ENCODE assay signal across 9 mouse cellular contexts in the genomic region with DNA sequence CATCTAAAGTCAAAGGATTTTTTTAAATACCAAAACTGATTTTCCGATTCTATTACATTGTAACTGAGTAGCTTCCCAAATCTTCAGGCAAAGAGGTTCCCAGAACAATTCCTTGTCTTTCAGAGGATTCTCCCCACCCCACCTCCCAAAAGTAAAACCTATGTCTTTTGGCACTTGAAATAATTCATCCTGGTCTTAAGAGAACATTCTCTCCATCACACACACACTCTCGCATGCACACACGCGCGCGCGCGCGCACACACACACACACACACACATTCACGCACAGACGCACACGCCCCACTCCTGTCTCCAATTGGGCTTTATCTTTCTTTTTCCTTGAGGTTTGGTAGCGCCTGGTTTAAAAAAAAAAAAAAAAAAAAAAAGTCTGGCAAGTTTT. TPM values are rescaled to one million over a fixed set of nuclear protein-coding genes. Genes with fewer than 3 reads are reported as not detected.
DNase-seq lines count a peak whose midpoint lies in the region; ATAC-seq and TF ChIP-seq lines count a peak whose summit lies in the region.
"Had no signal": no experiment of that assay in that cellular context is flagged by ENCODE, and none has a peak within 500 bp of the region (broad histone marks: within the 10 kb centered on the region; RNA-seq: fewer than 3 reads in every experiment).

No protein-coding gene starts in this region.

- H3K4me1 ChIP-seq in lung, postnatal 0 days (ENCODE audit: insufficient read depth, low read depth, low read length) = no peaks in the 10 kb centered on the region
- no peaks in the 10 kb centered on the region for H3K4me1 ChIP-seq in lung, adult 2 months (ENCODE audit: control insufficient read depth, insufficient read depth, low read length)
- peaks cover 27% of the 10 kb centered on the region for H3K4me1 ChIP-seq in limb, embryonic 15.5 days
- H3K4me1 ChIP-seq in stomach, embryonic 16.5 days (ENCODE audit: control insufficient read depth, insufficient read depth, low read length) = no peaks in the 10 kb centered on the region
- H3K4me1 ChIP-seq in liver, postnatal 0 days (ENCODE audit: insufficient read depth) = 0 out of 2 replicates have a peak, but pooled peaks cover 2% of the 10 kb centered on the region

- TF ChIP-seq EP300 in lung, postnatal 0 days (IDR thresholded peaks at IDR 0.05) = no peak
- TF ChIP-seq EP300 in liver, postnatal 0 days (IDR thresholded peaks at IDR 0.05; ENCODE audit: low read depth) = no peak

- no peak for ATAC-seq in cerebellum, adult (ENCODE audit: insufficient number of reproducible peaks, low FRiP score, low TSS enrichment)
- ATAC-seq in lung, postnatal 0 days = no peak
- ATAC-seq in limb, embryonic 15.5 days (ENCODE audit: insufficient number of reproducible peaks, low FRiP score, low TSS enrichment, low read depth) = no peak
- no peak for ATAC-seq in stomach, embryonic 16.5 days (ENCODE audit: insufficient read depth, low FRiP score)
- ATAC-seq in liver, postnatal 0 days = no peak

- peaks cover 22% of the 10 kb centered on the region for H3K27me3 ChIP-seq in lung, postnatal 0 days (replicated peaks; ENCODE audit: insufficient read depth, low read length)
- peaks cover 58% of the 10 kb centered on the region for H3K27me3 ChIP-seq in limb, embryonic 15.5 days
- peaks cover 44% of the 10 kb centered on the region for H3K27me3 ChIP-seq in stomach, embryonic 16.5 days (ENCODE audit: control insufficient read depth, insufficient read depth, low read length)
- H3K27me3 ChIP-seq in liver, postnatal 0 days (ENCODE audit: insufficient read depth, low read length) = peaks cover 59% of the 10 kb centered on the region

- peak; percentile 6 to 11 for DNase-seq in cerebellum, postnatal 10 days
- no peak for DNase-seq in lung, postnatal 0 days (ENCODE audit: low spot score)
- DNase-seq in lung, adult 2 months = no peak
- DNase-seq in liver, postnatal 0 days = no peak
- no peak for DNase-seq in right cerebral cortex, adult 2 months (ENCODE audit: low spot score in 2 of 2)

- H3K4me3 ChIP-seq in lung, postnatal 0 days (ENCODE audit: low read depth, low read length) = peak overlapping the region; percentile 32; the same call in 1 of the 2 replicates
- no peak overlapping the region for H3K4me3 ChIP-seq in lung, adult 2 months (replicated peaks; ENCODE audit: extremely low read depth, low read depth, low read length)
- peak overlapping the region; percentile 43 for H3K4me3 ChIP-seq in limb, embryonic 15.5 days
- H3K4me3 ChIP-seq in stomach, embryonic 16.5 days (replicated peaks; ENCODE audit: low read length) = peak overlapping the region; percentile 44
- no peak overlapping the region for H3K4me3 ChIP-seq in liver, postnatal 0 days (ENCODE audit: low read depth, low read length)

- H3K36me3 ChIP-seq in lung, postnatal 0 days (ENCODE audit: insufficient read depth, low read length) = no peaks in the 10 kb centered on the region
- no peaks in the 10 kb centered on the region for H3K36me3 ChIP-seq in limb, embryonic 15.5 days
- no peaks in the 10 kb centered on the region for H3K36me3 ChIP-seq in stomach, embryonic 16.5 days (ENCODE audit: control insufficient read depth, insufficient read depth, low read length)
- no peaks in the 10 kb centered on the region for H3K36me3 ChIP-seq in liver, postnatal 0 days (replicated peaks; ENCODE audit: insufficient read depth, low read length)

- H3K9ac ChIP-seq in lung, postnatal 0 days (replicated peaks; ENCODE audit: low read depth) = no peak overlapping the region
- no peak overlapping the region for H3K9ac ChIP-seq in limb, embryonic 15.5 days
- H3K9ac ChIP-seq in stomach, embryonic 16.5 days (ENCODE audit: low read length) = no peak overlapping the region; the same call in 1 of the 2 replicates
- no peak overlapping the region for H3K9ac ChIP-seq in liver, postnatal 0 days (replicated peaks)

- no peak for TF ChIP-seq POLR2A in lung, adult 2 months (IDR thresholded peaks at IDR 0.05; ENCODE audit: borderline replicate concordance, extremely low read depth, low read depth, low read length)

- WGBS in lung, postnatal 0 days = 6% methylated on average over 13 of the region's 13 CpGs
- 9% methylated on average over 13 of the region's 13 CpGs for WGBS in lung, adult 2 months
- WGBS in limb, embryonic 15.5 days = 1% methylated on average over 13 of the region's 13 CpGs
- WGBS in stomach, embryonic 16.5 days = 3% methylated on average over 13 of the region's 13 CpGs
- WGBS in liver, postnatal 0 days (ENCODE audit: insufficient replicate concordance) = 4% methylated on average over 13 of the region's 13 CpGs

- no peaks in the 10 kb centered on the region for H3K9me3 ChIP-seq in lung, postnatal 0 days (ENCODE audit: low read length)
- H3K9me3 ChIP-seq in limb, embryonic 15.5 days = no peaks in the 10 kb centered on the region
- H3K9me3 ChIP-seq in stomach, embryonic 16.5 days (replicated peaks; ENCODE audit: control insufficient read depth, low read length) = no peaks in the 10 kb centered on the region
- no peaks in the 10 kb centered on the region for H3K9me3 ChIP-seq in liver, postnatal 0 days (ENCODE audit: low read length)

- no peak for TF ChIP-seq CTCF in lung, postnatal 0 days (IDR thresholded peaks at IDR 0.05)
- no peak for TF ChIP-seq CTCF in lung, adult 2 months (IDR thresholded peaks at IDR 0.05; ENCODE audit: insufficient read depth, low read length)
- TF ChIP-seq CTCF in liver, postnatal 0 days (IDR thresholded peaks at IDR 0.05; ENCODE audit: low read depth) = no peak

- H3K27ac ChIP-seq in lung, postnatal 0 days (ENCODE audit: low read length) = no peak overlapping the region
- peak overlapping the region; percentile 1; the same call in 1 of the 2 replicates for H3K27ac ChIP-seq in limb, embryonic 15.5 days
- H3K27ac ChIP-seq in stomach, embryonic 16.5 days (ENCODE audit: low read length) = peak overlapping the region; percentile 67
- H3K27ac ChIP-seq in liver, postnatal 0 days (ENCODE audit: low read depth) = no peak overlapping the region

- H3K4me2 ChIP-seq in lung, postnatal 0 days (replicated peaks; ENCODE audit: low read depth, low read length) = peak overlapping the region; percentile 52; the same call in 1 of the 2 replicates
- peak overlapping the region; percentile 62 for H3K4me2 ChIP-seq in limb, embryonic 15.5 days
- H3K4me2 ChIP-seq in stomach, embryonic 16.5 days (ENCODE audit: low read depth, low read length) = peak overlapping the region; percentile 58
- H3K4me2 ChIP-seq in liver, postnatal 0 days (ENCODE audit: low read depth, low read length) = no peak overlapping the region

RNA-seq across cellular contexts. Expression of a gene that starts 2.7 kb away (rescaled TPM):
- polyA plus RNA-seq in lung, postnatal 0 days (2015; fragmentation: Nextera tagmentation; extraction: Ambion mirVana) = 0.64 and 0.76 TPM in 2 replicates
- 0.77 and 0.94 TPM in 2 replicates for polyA plus RNA-seq in lung, adult 2 months (2012; rRNA removed)
- 5.3 and 7.1 TPM in 2 replicates for polyA plus RNA-seq in limb, embryonic 15.5 days (2015; fragmentation: Nextera tagmentation; extraction: Ambion mirVana)
- polyA plus RNA-seq in stomach, embryonic 16.5 days (2015; fragmentation: Nextera tagmentation; extraction: Ambion mirVana) = 5.9 and 6.6 TPM in 2 replicates
- polyA plus RNA-seq in liver, postnatal 0 days (2015; fragmentation: Nextera tagmentation; extraction: Ambion mirVana) = 0.12 TPM in 1 of 2 replicates, not detected in the other
- polyA plus RNA-seq: liver, adult 2 months had no signal

RNA-seq across cellular contexts. Expression of a gene that starts 54.8 kb away (rescaled TPM):
- polyA plus RNA-seq in lung, postnatal 0 days (2015; fragmentation: Nextera tagmentation; extraction: Ambion mirVana) = 0.25 and 0.30 TPM in 2 replicates
- polyA plus RNA-seq in lung, adult 2 months (2012; rRNA removed) = 0.03 and 0.06 TPM in 2 replicates
- 1.4 and 1.7 TPM in 2 replicates for polyA plus RNA-seq in limb, embryonic 15.5 days (2015; fragmentation: Nextera tagmentation; extraction: Ambion mirVana)
- 0.32 and 0.76 TPM in 2 replicates for polyA plus RNA-seq in stomach, embryonic 16.5 days (2015; fragmentation: Nextera tagmentation; extraction: Ambion mirVana)
- polyA plus RNA-seq in liver, postnatal 0 days (2015; fragmentation: Nextera tagmentation; extraction: Ambion mirVana) = 0.21 and 0.22 TPM in 2 replicates

Comparison
In these comparisons a context has a peak if more than half of its experiments do, and no peak if none do; other contexts are left out.
1. H3K4me3 ChIP-seq: peak in lung, postnatal 0 days (single experiment), limb, embryonic 15.5 days (single experiment) and stomach, embryonic 16.5 days (single experiment); none in lung, adult 2 months (single experiment) and liver, postnatal 0 days (single experiment).
2. DNase-seq: peak in cerebellum, postnatal 10 days (2 of 2); none in lung, postnatal 0 days (single experiment), lung, adult 2 months (single experiment), liver, postnatal 0 days (single experiment) and right cerebral cortex, adult 2 months (0 of 2).
3. H3K27ac ChIP-seq: peak in limb, embryonic 15.5 days (single experiment) and stomach, embryonic 16.5 days (single experiment); none in lung, postnatal 0 days (single experiment) and liver, postnatal 0 days (single experiment).